Mouse (Mus musculus) G1E (cell line): Measurements from ENCODE around the gene Smap2. TPM values are rescaled to one million over a fixed set of nuclear protein-coding genes. Genes with fewer than 3 reads are reported as not detected.

ENCODE experiments used
- ATAC-seq: 2 replicates; pipeline ENCODE4 v1.8.0; 2016; ENCODE audit warnings: mild to moderate bottlenecking; ENCODE audit not compliant: insufficient number of reproducible peaks, poor library complexity, low FRiP score, severe bottlenecking; ENCODE audit errors: extremely low read depth
- DNase-seq: peaks from one replicate; pipeline ENCODE4 v3.0.0; 2012; ENCODE audit warnings: low spot score
- H3K27me3 ChIP-seq: 2 replicates; pipeline ENCODE4 v1.6.1; 2012; ENCODE audit warnings: mild to moderate bottlenecking, low read length, inconsistent platforms; ENCODE audit not compliant: insufficient read depth
- H3K36me3 ChIP-seq: replicated peaks from 2 replicates; pipeline ENCODE3; 2012; ENCODE audit warnings: mild to moderate bottlenecking, inconsistent platforms
- H3K4me1 ChIP-seq: 2 replicates; pipeline ENCODE4 v1.6.1; 2012; ENCODE audit warnings: low read depth, low read length, inconsistent platforms, mixed read lengths; ENCODE audit not compliant: insufficient read depth
- H3K4me3 ChIP-seq: 2 replicates; pipeline ENCODE4 v1.5.1; 2012; ENCODE audit warnings: low read depth, mild to moderate bottlenecking, inconsistent platforms, low read length, moderate library complexity, mixed read lengths
- H3K9me3 ChIP-seq: replicated peaks from 2 replicates; pipeline ENCODE4 v1.6.1; 2012; ENCODE audit warnings: inconsistent platforms
- CTCF ChIP-seq: IDR thresholded peaks from 2 replicates; pipeline ENCODE4 v1.5.1; 2012; ENCODE audit warnings: low read depth, low read length, inconsistent platforms, mixed read lengths
- GATA1 ChIP-seq: IDR thresholded peaks from 2 replicates; pipeline ENCODE4 v1.6.1; 2012; ENCODE audit warnings: borderline replicate concordance, low read length, inconsistent platforms, mixed read lengths
- GATA2 ChIP-seq: IDR thresholded peaks from 2 replicates; pipeline ENCODE4 v1.6.1; 2012; ENCODE audit warnings: low read depth, low read length, inconsistent platforms, borderline replicate concordance
- POLR2AphosphoS5 ChIP-seq: IDR thresholded peaks from 2 replicates; pipeline ENCODE4 v1.6.1; 2012; ENCODE audit warnings: low read depth, low read length, inconsistent platforms; ENCODE audit not compliant: insufficient replicate concordance
- TAL1 ChIP-seq: conservative IDR thresholded peaks from 2 replicates; pipeline ENCODE4 v1.6.1; 2012; ENCODE audit warnings: low read depth, low read length, inconsistent platforms, mixed read lengths
- polyA plus RNA-seq: library from polyadenylated mRNA; stranded (reverse); fragments of >175 nt; gene quantifications from 2 replicates; pipeline ENCODE4 v1.2.3, GENCODE M21; 2012
- total RNA-seq, 2 experiments: library from RNA; stranded (forward) in 1 of 2; stranded (reverse) in 1 of 2; fragments of 200-1000 nt in 1 of 2; fragments of >200 nt in 1 of 2; fragmentation: Nextera tagmentation in 1 of 2; gene quantifications; 2 replicates each; pipeline ENCODE4 v1.2.3; 2014 to 2017

Smap2 gene
- total and polyA plus RNA-seq, 3 experiments = 33.4 to 92.6 (median 35.6) TPM

DNA sequence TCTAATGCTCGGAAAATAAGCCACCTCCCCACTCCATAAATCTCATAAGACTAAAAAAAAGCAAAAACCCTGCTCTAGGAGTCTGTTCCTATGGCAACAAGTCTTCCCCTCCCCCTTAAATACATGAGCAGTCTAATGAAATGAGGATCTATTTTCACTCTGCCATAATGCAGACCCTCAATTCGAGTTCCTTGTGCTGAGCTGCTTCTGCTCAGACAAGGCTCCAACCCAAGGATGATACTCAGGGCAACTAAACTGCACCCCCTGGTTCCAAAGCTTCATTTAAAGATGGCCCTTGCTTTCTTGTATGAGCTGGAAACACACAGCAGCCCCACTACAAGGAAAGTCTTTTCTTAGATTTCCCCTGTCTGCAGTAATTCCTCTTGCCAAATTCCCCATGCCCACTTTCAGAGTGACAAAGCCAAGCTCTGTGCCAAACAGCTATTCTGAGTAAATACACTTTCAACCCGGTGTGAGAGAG, 13.4 kb downstream of the Smap2 start:
- peaks cover 49% of the 10 kb centered on the region for H3K36me3 ChIP-seq
- DNase-seq = no peak
- no peak for ATAC-seq
- H3K27me3 ChIP-seq = no peaks in the 10 kb centered on the region
- TF ChIP-seq POLR2AphosphoS5 (no peak), GATA1 (no peak), GATA2 (no peak), CTCF (no peak), TAL1 (no peak)
- H3K9me3 ChIP-seq = no peaks in the 10 kb centered on the region
- H3K4me1 ChIP-seq = peaks cover 79% of the 10 kb centered on the region
- H3K4me3 ChIP-seq = no peak overlapping the region

DNA sequence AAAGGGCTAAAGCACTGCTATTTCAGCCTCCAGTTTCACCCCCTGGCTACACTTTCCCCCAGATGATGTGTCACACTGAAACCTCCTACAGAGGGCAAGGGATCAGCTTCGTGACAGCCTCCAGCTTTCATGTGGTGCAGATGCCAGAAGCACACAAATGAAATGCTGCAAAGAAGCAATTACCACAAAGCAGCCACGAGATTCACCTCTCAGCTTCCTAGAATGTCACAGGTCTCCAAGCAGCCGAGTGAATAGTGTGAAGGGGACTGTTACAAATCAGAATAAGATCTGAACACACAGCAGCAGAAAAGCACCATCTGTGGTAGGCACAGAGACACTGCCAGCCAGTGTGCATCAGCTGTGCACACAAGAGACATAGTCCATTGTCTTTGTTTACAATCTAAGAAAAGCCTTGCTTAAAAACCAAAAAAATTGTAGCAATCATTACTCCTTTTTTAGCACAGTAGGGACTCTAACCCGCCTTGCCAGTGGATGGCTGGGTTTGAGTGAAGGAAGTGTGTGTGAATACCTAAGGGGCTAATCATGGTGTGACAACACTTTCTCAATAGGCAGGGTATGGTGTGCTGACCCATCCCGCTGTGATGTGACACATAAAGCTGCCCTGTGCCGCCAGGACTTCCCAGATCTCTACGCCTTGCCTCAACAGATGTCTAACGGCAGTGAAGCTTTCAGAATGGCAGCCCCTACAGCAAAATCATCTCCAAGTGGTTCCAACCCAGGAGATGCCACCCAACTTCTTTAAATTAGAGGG, 14.5 kb downstream of the Smap2 start:
- H3K9me3 ChIP-seq = no peaks in the 10 kb centered on the region
- H3K27me3 ChIP-seq = no peaks in the 10 kb centered on the region
- TF ChIP-seq CTCF = no peak
- no peak for TF ChIP-seq GATA1
- TF ChIP-seq GATA2 = no peak
- no peak for TF ChIP-seq POLR2AphosphoS5
- no peak for TF ChIP-seq TAL1
- no peak overlapping the region for H3K4me3 ChIP-seq
- peaks cover 50% of the 10 kb centered on the region for H3K36me3 ChIP-seq
- ATAC-seq (no peak), DNase-seq (no peak)
- peaks cover 75% of the 10 kb centered on the region for H3K4me1 ChIP-seq

- H3K9me3 ChIP-seq = no peaks in the 10 kb centered on the region
- no peak overlapping the region for H3K4me3 ChIP-seq
- peaks cover 76% of the 10 kb centered on the region for H3K4me1 ChIP-seq
- no peak for TF ChIP-seq GATA2
- DNase-seq (no peak), ATAC-seq (no peak)
- peaks cover 58% of the 10 kb centered on the region for H3K36me3 ChIP-seq
- no peaks in the 10 kb centered on the region for H3K27me3 ChIP-seq
Observed at GRCm38 (mm10) chr4:121001659-121002058, 15.4 kb downstream of the Smap2 start.

GRCm38 (mm10) chr4:121001042-121001441, 16.0 kb downstream of the Smap2 start:
- Histone ChIP-seq H3K36me3 (peaks cover 63% of the 10 kb centered on the region), H3K9me3 (no peaks in the 10 kb centered on the region), H3K4me3 (no peak overlapping the region), H3K27me3 (no peaks in the 10 kb centered on the region), H3K4me1 (peaks cover 74% of the 10 kb centered on the region)
- DNase-seq (no peak), ATAC-seq (no peak)
- TF ChIP-seq TAL1 (no peak), GATA2 (no peak), GATA1 (no peak), POLR2AphosphoS5 (no peak), CTCF (no peak)

DNA sequence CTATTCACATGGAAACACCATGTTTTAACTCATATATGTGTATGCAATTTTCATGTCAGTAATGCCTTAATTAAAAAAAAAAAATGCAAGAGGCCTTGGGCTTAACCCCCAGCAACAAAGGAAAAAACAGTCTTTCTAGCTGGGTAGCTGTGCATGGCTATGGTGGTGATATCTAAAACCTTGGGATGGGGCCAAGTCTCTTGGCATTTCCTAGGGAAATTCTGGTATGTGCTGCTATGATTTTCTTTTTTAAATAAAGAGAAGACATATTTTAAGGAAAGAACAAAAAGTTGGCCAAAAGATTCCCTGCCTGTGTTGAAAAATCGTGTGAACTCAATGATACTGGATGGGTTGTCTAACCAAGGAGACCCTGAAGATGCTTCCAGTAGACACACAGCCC, 21.1 kb downstream of the Smap2 start:
- H3K4me1 ChIP-seq = peaks cover 54% of the 10 kb centered on the region
- no peak for ATAC-seq
- no peak for DNase-seq
- peaks cover 44% of the 10 kb centered on the region for H3K36me3 ChIP-seq
- no peak for TF ChIP-seq GATA2
- no peak for TF ChIP-seq CTCF
- no peak for TF ChIP-seq GATA1
- no peak for TF ChIP-seq TAL1
- TF ChIP-seq POLR2AphosphoS5 = no peak
- no peak overlapping the region for H3K4me3 ChIP-seq
- no peaks in the 10 kb centered on the region for H3K9me3 ChIP-seq
- no peaks in the 10 kb centered on the region for H3K27me3 ChIP-seq

DNA sequence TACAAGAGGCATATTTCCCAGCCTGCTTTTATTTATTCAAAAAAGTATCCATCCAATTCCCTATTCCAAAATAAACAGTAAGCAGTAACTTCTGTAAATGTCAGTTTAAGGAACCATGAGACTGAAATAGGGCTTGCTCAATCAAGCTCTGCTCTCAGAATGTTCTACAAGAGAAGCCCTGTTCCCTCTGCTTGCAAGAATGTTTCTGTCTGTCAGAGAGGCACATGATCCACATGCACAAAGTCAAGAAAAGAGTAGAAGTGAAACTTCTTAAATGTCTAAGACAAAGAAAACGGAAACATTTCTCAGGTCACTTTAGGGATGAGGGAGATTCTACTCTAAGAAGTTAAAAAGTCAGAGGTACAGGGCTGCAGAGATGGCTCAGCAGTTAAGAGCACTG, 24.0 kb downstream of the Smap2 start:
- no peaks in the 10 kb centered on the region for H3K27me3 ChIP-seq
- TF ChIP-seq POLR2AphosphoS5 = no peak
- TF ChIP-seq CTCF = no peak
- no peak for TF ChIP-seq GATA1
- no peak for TF ChIP-seq TAL1
- TF ChIP-seq GATA2 = no peak
- no peak overlapping the region for H3K4me3 ChIP-seq
- peaks cover 44% of the 10 kb centered on the region for H3K4me1 ChIP-seq
- ATAC-seq = no peak
- peaks cover 9% of the 10 kb centered on the region for H3K9me3 ChIP-seq
- DNase-seq = no peak
- peaks cover 55% of the 10 kb centered on the region for H3K36me3 ChIP-seq
